In genomic region chr6:46961022-46961686, GRCm38 (mm10) we compare ENCODE assay signal across 8 mouse cellular contexts.
DNase-seq lines count a peak whose midpoint lies in the region; ATAC-seq lines count a peak whose summit lies in the region.

No protein-coding gene starts in this region.

- no peaks in the 10 kb centered on the region for H3K36me3 ChIP-seq in embryonic facial prominence, embryonic 11.5 days (replicated peaks; ENCODE audit: control insufficient read depth, insufficient read depth, low read depth, low read length)
- H3K36me3 ChIP-seq in liver, embryonic 12.5 days: no peaks in the 10 kb centered on the region
- H3K36me3 ChIP-seq in neural tube, embryonic 14.5 days (ENCODE audit: control insufficient read depth, insufficient read depth, low read length): no peaks in the 10 kb centered on the region

- H3K4me2 ChIP-seq in embryonic facial prominence, embryonic 11.5 days (ENCODE audit: low read depth, low read length): no peak overlapping the region
- H3K4me2 ChIP-seq in liver, embryonic 12.5 days: no peak overlapping the region
- no peak overlapping the region for H3K4me2 ChIP-seq in neural tube, embryonic 14.5 days (ENCODE audit: low read depth, low read length)

- H3K27ac ChIP-seq in embryonic facial prominence, embryonic 11.5 days (replicated peaks; ENCODE audit: low read depth, low read length): no peak overlapping the region
- no peak overlapping the region for H3K27ac ChIP-seq in liver, embryonic 12.5 days
- no peak overlapping the region for H3K27ac ChIP-seq in neural tube, embryonic 14.5 days (ENCODE audit: low read depth, low read length)

- no peak overlapping the region for H3K4me3 ChIP-seq in embryonic facial prominence, embryonic 11.5 days (ENCODE audit: low read depth, low read length)
- no peak overlapping the region for H3K4me3 ChIP-seq in liver, embryonic 12.5 days
- H3K4me3 ChIP-seq in neural tube, embryonic 14.5 days (ENCODE audit: low read depth, low read length): no peak overlapping the region

- H3K9ac ChIP-seq in embryonic facial prominence, embryonic 11.5 days (replicated peaks; ENCODE audit: low read length): no peak overlapping the region
- no peak overlapping the region for H3K9ac ChIP-seq in liver, embryonic 12.5 days
- no peak overlapping the region for H3K9ac ChIP-seq in neural tube, embryonic 14.5 days (replicated peaks; ENCODE audit: low read depth, low read length)

- no peaks in the 10 kb centered on the region for H3K27me3 ChIP-seq in embryonic facial prominence, embryonic 11.5 days (ENCODE audit: control insufficient read depth, insufficient read depth, low read length)
- no peaks in the 10 kb centered on the region for H3K27me3 ChIP-seq in liver, embryonic 12.5 days (replicated peaks)
- no peaks in the 10 kb centered on the region for H3K27me3 ChIP-seq in neural tube, embryonic 14.5 days (ENCODE audit: control insufficient read depth, insufficient read depth, low read length)

- no peaks in the 10 kb centered on the region for H3K9me3 ChIP-seq in embryonic facial prominence, embryonic 11.5 days (replicated peaks; ENCODE audit: control insufficient read depth, low read length)
- no peaks in the 10 kb centered on the region for H3K9me3 ChIP-seq in liver, embryonic 12.5 days (replicated peaks)
- no peaks in the 10 kb centered on the region for H3K9me3 ChIP-seq in neural tube, embryonic 14.5 days (ENCODE audit: control insufficient read depth, low read length)

- DNase-seq in ES-CJ7 (ENCODE audit: low read depth, low spot score): peak; percentile 83
- peak; percentile 63 to 69 for DNase-seq in adrenal gland, postnatal 36 days
- peak; percentile 89 for DNase-seq in embryonic facial prominence, embryonic 11.5 days (ENCODE audit: low spot score)
- peak; percentile 61 to 77 for DNase-seq in heart, postnatal 10 days
- DNase-seq in kidney, postnatal 36 days: peak; percentile 44 to 82
- DNase-seq in thymus, postnatal 4 days: peak; percentile 61

- WGBS in embryonic facial prominence, embryonic 11.5 days: 33% methylated on average over 10 of the region's 10 CpGs
- WGBS in liver, embryonic 12.5 days (ENCODE audit: insufficient replicate concordance): 24% methylated on average over 10 of the region's 10 CpGs
- WGBS in neural tube, embryonic 14.5 days: 37% methylated on average over 10 of the region's 10 CpGs

- ATAC-seq in embryonic facial prominence, embryonic 11.5 days (replicated peaks; ENCODE audit: insufficient number of reproducible peaks, low FRiP score, low TSS enrichment, low read depth): peak; percentile 93
- 0 out of 2 replicates have a peak, but pooled peaks have one; percentile 37 for ATAC-seq in liver, embryonic 12.5 days
- peak; percentile 95 for ATAC-seq in neural tube, embryonic 14.5 days (ENCODE audit: low read depth)

- H3K4me1 ChIP-seq in embryonic facial prominence, embryonic 11.5 days (ENCODE audit: control insufficient read depth, insufficient read depth, low read length): no peaks in the 10 kb centered on the region
- H3K4me1 ChIP-seq in liver, embryonic 12.5 days: no peaks in the 10 kb centered on the region
- no peaks in the 10 kb centered on the region for H3K4me1 ChIP-seq in neural tube, embryonic 14.5 days (ENCODE audit: control insufficient read depth, insufficient read depth, low read length)

- intact Hi-C loops in heart, postnatal 10 days (cut with DNase I): no loop called here

Comparison
In these comparisons a context has a peak if more than half of its experiments do, and no peak if none do; other contexts are left out.
1. ATAC-seq: peak in every context shown above with its lines; median percentile 95 in neural tube, embryonic 14.5 days; 93 in embryonic facial prominence, embryonic 11.5 days; 37 in liver, embryonic 12.5 days.